Mouse (Mus musculus): ENCODE results near the gene Agtrap.
A peak's percentile ranks its signal among the peaks of the same experiment; 100 is the strongest.

DNA sequence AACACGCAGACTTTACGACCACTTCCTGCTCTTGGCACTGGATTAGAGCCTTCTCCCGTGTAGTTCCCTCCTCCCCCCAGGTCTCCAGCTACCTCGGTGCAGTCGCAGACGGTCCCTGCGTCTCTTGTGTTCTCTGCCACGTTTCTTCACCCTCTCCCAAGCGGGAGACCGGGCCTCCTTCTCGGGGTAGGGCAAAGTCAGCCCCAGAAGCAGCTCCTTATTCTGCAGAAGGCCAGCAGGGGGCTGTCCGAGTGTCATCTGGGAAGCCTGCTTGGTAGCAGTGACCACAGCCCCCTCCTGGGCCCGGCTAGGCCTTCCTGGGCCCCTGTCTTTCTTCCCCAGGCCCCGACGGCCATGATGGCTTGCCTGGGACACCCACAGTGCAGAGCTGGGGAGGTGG is 27.6 kb upstream of the Agtrap start:
- TF ChIP-seq POLR2A (IDR thresholded peaks at IDR 0.05; ENCODE audit: borderline replicate concordance, control insufficient read depth, low read depth, low read length) (no peak), CTCF (IDR thresholded peaks at IDR 0.05; ENCODE audit: control insufficient read depth, insufficient read depth, low read length) (peak; percentile 18; the same call in 1 of the 2 replicates)
